Mouse (Mus musculus): ENCODE measurements around the gene Zfy1.

Gene Zfy1

DNA sequence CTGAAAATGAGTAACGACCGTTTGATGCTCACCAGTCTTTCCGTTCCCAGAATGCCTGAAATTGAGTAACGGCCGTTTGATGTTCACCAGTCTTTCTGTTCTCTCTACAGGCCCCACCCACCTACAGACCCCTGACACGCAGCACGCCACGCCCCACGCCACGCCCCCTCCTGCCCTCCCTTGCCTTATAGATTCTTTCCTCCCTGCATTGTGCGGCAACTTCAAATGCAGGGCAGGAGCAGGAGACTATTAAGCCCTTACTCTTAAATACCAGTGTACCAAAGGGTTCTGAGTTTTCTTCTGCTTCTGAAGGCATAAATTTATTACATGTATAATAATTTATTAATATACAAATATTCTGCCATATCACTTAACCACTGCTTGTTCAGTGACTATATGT, at the start of gene Zfy1:
Zfy1 (minus strand) TSS at position 101 of the 400 bp plus-strand sequence.
- in situ Hi-C loops (cut with MboI; ENCODE audit: low pct_unique_long_range_greater_than_20kb in 1 of 2, low sequenced_read_pairs in 2 of 2, unreplicated experiment in 1 of 2): loop anchor here in 1 of 2 experiments (25.0 kb wide), 2 partner anchors 90 to 415 kb away; partner anchors contain the start of gene Kdm5d

DNA sequence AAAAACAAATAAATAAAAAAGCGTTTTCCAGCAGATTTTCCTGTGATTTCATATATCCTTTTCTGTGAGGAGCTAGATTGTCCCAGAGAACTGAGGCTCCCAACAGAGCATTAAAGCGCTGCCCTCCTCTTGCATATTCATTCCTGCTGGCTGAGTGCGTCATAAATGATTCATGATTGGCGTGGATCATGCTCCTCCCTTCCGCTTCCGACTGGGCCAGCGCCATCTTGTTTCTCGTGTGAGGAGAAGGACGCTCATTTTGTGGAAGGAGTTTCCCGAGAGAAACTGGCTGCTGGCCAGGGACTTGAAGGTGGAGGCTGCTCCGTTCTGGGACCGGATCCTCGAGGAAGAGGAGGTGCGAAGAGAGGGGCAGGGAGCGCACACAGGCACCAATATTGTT, 21.2 kb upstream of the Zfy1 start, which contains the start of gene Uba1y:
Uba1y (plus strand) TSS at position 254 of the 400 bp plus-strand sequence.
- in situ Hi-C loops (cut with MboI; ENCODE audit: low pct_unique_long_range_greater_than_20kb in 1 of 2, low sequenced_read_pairs in 2 of 2, unreplicated experiment in 1 of 2): no loop called here

DNA sequence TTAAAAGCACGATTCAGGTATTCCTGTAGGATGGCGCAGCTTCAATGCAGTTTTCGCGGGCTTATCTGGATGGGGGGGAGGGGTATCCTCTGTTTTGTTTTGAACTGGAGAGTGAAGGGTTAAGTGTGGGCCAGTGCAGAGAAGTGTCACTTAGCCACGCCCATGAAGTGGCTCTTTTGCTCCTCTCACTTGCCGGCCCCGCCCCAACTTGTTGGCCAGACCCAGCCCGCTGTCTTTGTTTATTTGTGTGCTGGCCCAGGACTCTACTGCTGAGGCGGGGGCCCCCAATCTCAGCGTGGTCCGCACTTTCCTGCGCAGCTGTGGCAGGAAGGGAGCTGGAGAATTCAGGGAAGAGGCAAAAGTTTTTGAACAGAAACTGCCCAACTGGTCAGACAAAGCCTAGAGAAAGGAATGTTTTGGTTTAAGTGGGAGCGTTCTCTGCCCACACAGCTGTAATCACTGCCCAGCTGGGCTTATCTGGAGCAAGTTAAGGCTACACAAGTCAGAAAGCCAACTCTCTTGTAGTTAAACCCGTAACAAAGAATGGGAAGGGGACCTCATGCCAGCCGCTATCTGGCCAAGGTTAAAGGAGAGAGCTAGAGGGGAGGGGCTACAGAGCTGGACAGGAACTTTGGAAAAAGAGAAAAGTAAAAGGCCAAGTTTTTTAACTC, 11.9 kb upstream of the Zfy1 start:
- in situ Hi-C loops (cut with MboI; ENCODE audit: low pct_unique_long_range_greater_than_20kb in 1 of 2, low sequenced_read_pairs in 2 of 2, unreplicated experiment in 1 of 2): no loop called here

Measured in mouse embryonic stem cell (cell line).